Mouse (Mus musculus) C2C12 (cell line): ENCODE data around the gene Epn2.

ENCODE experiments used
- CTCF ChIP-seq: IDR thresholded peaks from one replicate; pipeline ENCODE4 v1.5.1; 2011; ENCODE audit not compliant: control insufficient read depth, insufficient read depth, insufficient read length
- USF1 ChIP-seq: IDR thresholded peaks from one replicate; pipeline ENCODE4 v1.6.1; 2011; ENCODE audit warnings: low read depth, mild to moderate bottlenecking, control low read depth, moderate library complexity

DNA sequence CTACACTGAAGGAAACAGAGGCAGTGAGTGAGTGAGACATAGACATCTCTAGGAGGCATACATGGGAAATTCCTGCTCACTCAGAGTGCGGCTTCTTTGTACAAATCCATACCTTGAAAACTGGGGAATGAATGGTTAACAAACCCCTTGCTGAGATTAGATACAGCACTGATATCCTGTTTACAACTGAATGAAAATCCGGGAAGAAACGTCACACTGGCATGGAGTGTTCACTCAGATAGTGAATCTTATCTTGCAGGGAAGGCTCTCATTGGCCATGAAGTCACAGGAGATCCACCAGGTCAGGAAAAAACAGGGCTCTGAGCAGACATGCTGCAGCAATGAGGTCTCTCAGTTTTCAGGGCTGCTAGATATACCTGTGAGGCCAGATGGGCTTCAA is 42.5 kb downstream of the Epn2 start:
- TF ChIP-seq CTCF, result no peak
- no peak for TF ChIP-seq USF1
